Mouse (Mus musculus): ENCODE measurements around the gene Nit1. TPM values are rescaled to one million over a fixed set of nuclear protein-coding genes. Genes with fewer than 3 reads are reported as not detected.
"Not testable (repeated sequence)": the region's sequence is repeated elsewhere in the genome, so short reads cannot be mapped to it uniquely, and the experiment has no call there.

Gene Nit1
- polyA plus RNA-seq, 1 experiment, result not detected

DNA sequence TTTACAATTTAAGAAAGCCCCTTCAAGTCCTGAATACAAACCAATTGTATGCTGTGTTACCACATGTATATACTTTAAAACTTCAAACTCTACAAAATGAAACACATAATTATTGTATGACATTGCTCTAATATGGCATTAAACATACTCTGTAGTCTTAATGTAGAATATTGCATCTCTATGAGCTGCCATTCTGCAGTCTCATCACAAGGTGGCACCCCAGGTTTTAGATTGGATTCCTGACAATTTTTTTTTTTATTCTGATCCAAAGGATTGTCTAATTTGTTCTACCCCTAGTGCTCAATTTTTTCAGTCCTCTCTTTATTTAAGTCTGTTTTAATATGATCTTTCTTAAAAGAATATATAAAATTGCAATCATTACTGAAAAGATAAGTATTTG is 24.0 kb downstream of the Nit1 start:
- Histone ChIP-seq H3K27ac (ENCODE audit: insufficient read depth, low read depth, low read length) (no peak overlapping the region), H3K4me1 (ENCODE audit: control insufficient read depth, insufficient read depth, low read length) (no peaks in the 10 kb centered on the region), H3K4me3 (ENCODE audit: insufficient read depth, low read depth, low read length) (no peak overlapping the region)
- TF ChIP-seq CTCF (IDR thresholded peaks at IDR 0.05; ENCODE audit: insufficient read depth, low read depth, low read length), result no peak
- no peak for TF ChIP-seq POLR2A (IDR thresholded peaks at IDR 0.05; ENCODE audit: insufficient read depth, low read depth, low read length)

DNA sequence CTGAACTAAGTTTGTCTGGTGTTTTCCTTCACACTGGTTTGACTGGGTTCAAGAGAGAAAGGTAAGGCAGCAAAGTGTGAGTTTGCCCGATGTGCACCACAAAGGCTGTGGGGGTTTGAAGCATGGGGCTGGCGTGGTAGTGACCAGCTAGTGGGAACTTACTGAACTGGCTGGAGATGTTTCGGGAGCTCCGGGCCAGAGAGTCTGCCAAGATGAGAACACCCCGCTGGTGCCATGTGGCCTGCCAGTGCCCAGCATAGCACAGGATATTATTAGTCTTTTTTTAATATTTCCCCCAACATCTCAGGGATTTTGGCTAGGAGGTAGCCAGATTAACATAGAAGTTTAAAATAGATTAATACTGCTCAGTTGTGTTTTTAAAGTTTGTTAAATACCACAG is 25.3 kb downstream of the Nit1 start:
- 21% methylated on average over 5 of the region's 5 CpGs for WGBS
- Histone ChIP-seq H3K4me3 (ENCODE audit: insufficient read depth, low read depth, low read length) (no peak overlapping the region), H3K27ac (ENCODE audit: insufficient read depth, low read depth, low read length) (no peak overlapping the region), H3K4me1 (ENCODE audit: control insufficient read depth, insufficient read depth, low read length) (no peaks in the 10 kb centered on the region)
- TF ChIP-seq POLR2A (IDR thresholded peaks at IDR 0.05; ENCODE audit: insufficient read depth, low read depth, low read length), result no peak
- TF ChIP-seq CTCF (IDR thresholded peaks at IDR 0.05; ENCODE audit: insufficient read depth, low read depth, low read length), result no peak

DNA sequence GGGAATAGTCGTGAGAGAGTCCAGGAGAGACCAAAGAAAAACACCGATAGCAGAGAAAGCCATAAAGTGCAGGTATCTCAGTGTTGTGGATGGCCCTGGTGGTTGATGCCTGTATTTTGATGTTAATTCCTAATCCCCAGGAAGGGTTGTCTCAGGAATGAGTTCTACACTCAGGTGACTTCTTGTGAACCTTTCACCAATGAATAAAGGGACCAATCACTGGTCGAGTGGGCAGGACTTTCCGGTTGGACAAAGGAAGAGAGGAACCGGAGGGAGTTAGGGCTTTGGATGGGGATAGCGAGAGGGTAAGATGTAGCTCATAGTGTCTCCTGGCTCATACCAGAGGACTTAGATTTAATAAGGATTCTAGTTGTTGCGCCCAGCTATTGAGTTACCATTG is 25.7 kb downstream of the Nit1 start:
- Histone ChIP-seq H3K4me3 (ENCODE audit: insufficient read depth, low read depth, low read length) (no peak overlapping the region), H3K4me1 (ENCODE audit: control insufficient read depth, insufficient read depth, low read length) (no peaks in the 10 kb centered on the region), H3K27ac (ENCODE audit: insufficient read depth, low read depth, low read length) (no peak overlapping the region)
- no peak for TF ChIP-seq POLR2A (IDR thresholded peaks at IDR 0.05; ENCODE audit: insufficient read depth, low read depth, low read length)
- no peak for TF ChIP-seq CTCF (IDR thresholded peaks at IDR 0.05; ENCODE audit: insufficient read depth, low read depth, low read length)
- WGBS, result 20% methylated on average over 7 of the region's 7 CpGs

DNA sequence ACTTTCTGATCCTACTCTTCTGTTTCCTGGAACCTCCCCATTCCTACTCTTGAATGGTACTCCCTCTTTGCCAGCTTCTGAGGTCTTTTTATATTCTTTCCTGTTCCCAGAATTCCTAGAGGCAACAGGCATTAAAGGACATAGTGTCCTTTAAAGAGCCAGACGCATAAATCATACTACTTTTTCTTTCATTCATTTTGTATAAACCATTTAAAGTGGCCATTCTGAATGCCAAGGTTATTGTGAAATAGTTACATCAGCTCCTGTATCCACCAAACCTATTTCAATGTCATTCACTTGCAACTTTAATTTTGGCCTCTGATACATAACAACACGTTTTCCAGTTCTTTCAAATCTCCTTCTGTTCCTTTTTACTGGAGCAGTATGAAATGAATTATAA is 36.1 kb downstream of the Nit1 start:
- Histone ChIP-seq H3K4me1 (ENCODE audit: control insufficient read depth, insufficient read depth, low read length) (no peaks in the 10 kb centered on the region), H3K4me3 (ENCODE audit: insufficient read depth, low read depth, low read length) (no peak overlapping the region), H3K27ac (ENCODE audit: insufficient read depth, low read depth, low read length) (no peak overlapping the region)
- 45% methylated on average over 2 of the region's 2 CpGs for WGBS
- no peak for TF ChIP-seq CTCF (IDR thresholded peaks at IDR 0.05; ENCODE audit: insufficient read depth, low read depth, low read length)
- no peak for TF ChIP-seq POLR2A (IDR thresholded peaks at IDR 0.05; ENCODE audit: insufficient read depth, low read depth, low read length)

DNA sequence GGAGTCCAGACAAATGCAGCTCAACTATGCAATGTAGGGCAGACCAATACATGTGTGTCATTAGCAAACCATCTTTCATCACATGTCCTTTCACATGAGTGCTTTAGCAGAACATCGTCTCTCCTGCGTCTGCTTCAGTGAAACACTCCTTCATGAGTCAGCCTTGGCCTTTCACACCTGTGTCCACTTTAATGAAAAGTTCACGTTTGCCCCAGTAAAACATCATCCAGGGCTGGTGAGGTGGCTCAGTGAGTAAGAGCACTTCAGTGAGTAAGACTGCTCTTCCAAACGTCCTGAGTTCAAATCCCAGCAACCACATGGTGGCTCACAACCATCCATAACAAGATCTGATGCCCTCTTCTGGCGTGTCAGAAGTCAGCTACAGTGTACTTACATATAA is 39.3 kb downstream of the Nit1 start:
- not testable (repeated sequence) for H3K4me1 ChIP-seq (ENCODE audit: control insufficient read depth, insufficient read depth, low read length); H3K4me3 ChIP-seq (ENCODE audit: insufficient read depth, low read depth, low read length); H3K27ac ChIP-seq (ENCODE audit: insufficient read depth, low read depth, low read length)
- 66% methylated on average over 5 of the region's 5 CpGs for WGBS

DNA sequence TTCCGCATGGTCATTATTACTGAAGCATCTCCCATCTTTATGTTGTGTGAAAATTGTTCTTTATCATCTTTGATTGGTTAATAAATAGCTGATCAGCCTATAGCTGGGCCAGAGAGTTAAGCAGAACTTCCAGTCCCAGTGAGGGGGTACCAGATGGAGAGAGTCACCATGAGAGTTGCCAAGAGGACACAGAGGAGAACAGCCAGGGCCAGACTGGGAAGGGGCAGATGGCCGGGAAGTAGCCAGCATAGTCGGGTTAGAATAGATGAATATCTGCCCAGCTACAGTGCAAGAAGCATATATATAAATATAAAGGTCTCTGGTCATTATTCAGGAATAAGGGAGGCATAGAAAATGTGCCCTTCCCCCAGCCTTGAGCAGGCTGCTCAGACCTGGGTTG is 47.2 kb downstream of the Nit1 start:
- no peak overlapping the region for H3K4me3 ChIP-seq (ENCODE audit: insufficient read depth, low read depth, low read length)
- WGBS, result 72% methylated on average over 3 of the region's 3 CpGs
- H3K4me1 ChIP-seq (ENCODE audit: control insufficient read depth, insufficient read depth, low read length), result no peaks in the 10 kb centered on the region
- TF ChIP-seq POLR2A (IDR thresholded peaks at IDR 0.05; ENCODE audit: insufficient read depth, low read depth, low read length), result no peak
- TF ChIP-seq CTCF (IDR thresholded peaks at IDR 0.05; ENCODE audit: insufficient read depth, low read depth, low read length), result no peak
- H3K27ac ChIP-seq (ENCODE audit: insufficient read depth, low read depth, low read length), result no peak overlapping the region

DNA sequence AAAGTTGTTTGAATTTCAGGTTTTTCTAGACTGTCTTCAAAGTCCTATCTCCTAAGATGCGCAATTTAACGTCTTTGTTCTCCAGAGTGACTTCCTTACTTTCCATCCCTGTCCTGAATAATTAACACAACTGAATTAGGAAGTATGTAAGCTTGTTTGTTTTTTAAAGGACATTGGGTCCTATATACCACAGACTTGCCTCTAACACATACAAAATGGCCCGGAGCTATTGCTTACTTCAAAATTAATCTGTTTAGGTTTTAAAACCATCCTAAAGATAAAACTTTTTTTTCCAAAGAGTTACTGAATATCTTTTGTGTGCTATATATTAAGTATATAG is 50.4 kb downstream of the Nit1 start:
- Histone ChIP-seq H3K27ac (ENCODE audit: insufficient read depth, low read depth, low read length) (peak overlapping the region; percentile 99), H3K4me1 (ENCODE audit: control insufficient read depth, insufficient read depth, low read length) (no peaks in the 10 kb centered on the region), H3K4me3 (ENCODE audit: insufficient read depth, low read depth, low read length) (peak overlapping the region; percentile 75)
- 16% methylated on average over 3 of the region's 3 CpGs for WGBS
- TF ChIP-seq CTCF (IDR thresholded peaks at IDR 0.05; ENCODE audit: insufficient read depth, low read depth, low read length), result no peak
- no peak for TF ChIP-seq POLR2A (IDR thresholded peaks at IDR 0.05; ENCODE audit: insufficient read depth, low read depth, low read length)

DNA sequence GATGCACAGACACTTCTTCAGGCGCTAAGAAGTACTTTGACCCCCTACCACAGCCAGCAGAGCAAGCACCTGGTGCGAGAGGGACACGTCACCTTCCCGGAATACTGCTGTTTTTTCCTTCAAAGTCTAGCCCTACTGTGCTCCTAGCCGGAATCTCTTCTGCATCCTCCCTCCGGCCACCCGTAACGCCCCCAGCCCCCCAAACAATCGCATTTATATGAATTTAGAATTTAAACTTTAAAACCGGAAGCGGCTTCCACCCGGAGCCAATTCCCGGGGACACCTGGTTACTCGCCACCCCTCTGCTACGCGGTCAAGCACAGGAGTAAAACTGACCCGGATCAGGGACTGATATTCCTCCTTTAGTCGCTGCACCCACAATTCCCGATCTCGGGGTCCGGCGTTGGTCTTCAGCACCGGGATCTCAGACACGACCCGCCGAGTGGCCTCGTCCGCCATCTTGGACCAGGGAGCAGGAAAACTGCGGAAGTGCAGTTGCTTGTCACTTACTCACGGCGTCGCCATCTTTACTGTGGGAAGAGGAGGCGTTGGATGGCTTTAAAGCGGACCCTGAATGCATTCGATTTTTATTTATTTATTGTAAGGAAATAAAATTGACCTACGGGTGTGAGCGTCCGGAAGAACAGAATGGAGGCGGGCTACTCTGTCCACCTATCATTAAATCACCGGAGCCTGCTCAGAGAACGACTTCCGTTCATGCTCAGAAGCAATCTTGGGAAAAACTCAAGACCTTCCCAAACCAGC is 51.0 kb downstream of the Nit1 start, which contains the start of gene Ufc1:
TSS of gene Ufc1 (minus strand) at position 727 of the 765 bp plus-strand sequence.
- TF ChIP-seq CTCF (IDR thresholded peaks at IDR 0.05; ENCODE audit: insufficient read depth, low read depth, low read length) (no peak), POLR2A (IDR thresholded peaks at IDR 0.05; ENCODE audit: insufficient read depth, low read depth, low read length) (peak; percentile 33; the same call in 1 of the 2 replicates)
- no peaks in the 10 kb centered on the region for H3K4me1 ChIP-seq (ENCODE audit: control insufficient read depth, insufficient read depth, low read length)
- WGBS, result under 1% methylated on average over 42 of the region's 42 CpGs
- H3K27ac ChIP-seq (ENCODE audit: insufficient read depth, low read depth, low read length), result peak within 1 kb of the TSS; percentile 99
- peak within 1 kb of the TSS; percentile 75 for H3K4me3 ChIP-seq (ENCODE audit: insufficient read depth, low read depth, low read length)

DNA sequence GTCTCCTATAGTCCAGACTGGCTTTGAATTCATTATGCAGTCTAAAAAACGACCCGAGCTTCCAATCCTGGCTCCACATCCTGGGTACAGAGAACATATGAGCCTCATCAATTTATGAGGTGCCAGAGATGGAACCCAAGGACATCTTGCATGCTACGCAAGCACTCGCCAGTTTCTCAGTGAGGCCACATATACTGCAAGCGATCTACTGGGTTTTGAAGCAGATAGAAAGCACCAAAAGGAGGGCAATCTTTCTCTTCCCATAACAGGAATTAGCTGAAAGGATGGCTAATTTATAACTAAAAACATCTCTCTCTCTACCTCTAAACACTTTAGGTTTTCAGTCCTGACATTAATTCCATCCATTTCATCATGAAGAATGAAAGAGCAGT is 51.5 kb downstream of the Nit1 start:
- WGBS, result 21% methylated on average over 5 of the region's 5 CpGs
- H3K4me3 ChIP-seq (ENCODE audit: insufficient read depth, low read depth, low read length), result peak overlapping the region; percentile 75
- TF ChIP-seq CTCF (IDR thresholded peaks at IDR 0.05; ENCODE audit: insufficient read depth, low read depth, low read length) (no peak), POLR2A (IDR thresholded peaks at IDR 0.05; ENCODE audit: insufficient read depth, low read depth, low read length) (no peak)
- peak overlapping the region; percentile 99 for H3K27ac ChIP-seq (ENCODE audit: insufficient read depth, low read depth, low read length)
- no peaks in the 10 kb centered on the region for H3K4me1 ChIP-seq (ENCODE audit: control insufficient read depth, insufficient read depth, low read length)

DNA sequence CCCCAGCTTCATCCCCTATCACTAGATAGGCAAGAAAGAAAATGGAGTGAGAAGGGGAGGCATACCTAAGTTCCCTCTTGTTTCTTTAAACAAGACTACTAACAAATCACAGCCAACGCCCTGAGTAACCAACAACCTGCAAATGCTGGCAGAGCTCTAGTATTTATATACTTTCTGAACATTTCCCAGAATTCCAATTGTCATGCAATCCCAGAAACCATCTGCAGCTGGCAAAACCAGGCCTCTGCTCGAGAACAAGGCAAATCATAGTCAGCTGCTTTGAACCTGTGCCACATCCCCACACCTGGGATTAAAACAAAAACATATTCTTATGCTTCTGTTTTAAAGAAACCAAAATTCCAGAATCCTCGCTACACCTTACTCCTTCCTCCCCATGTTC is 52.1 kb downstream of the Nit1 start:
- Histone ChIP-seq H3K4me3 (ENCODE audit: insufficient read depth, low read depth, low read length) (no peak overlapping the region), H3K27ac (ENCODE audit: insufficient read depth, low read depth, low read length) (no peak overlapping the region), H3K4me1 (ENCODE audit: control insufficient read depth, insufficient read depth, low read length) (no peaks in the 10 kb centered on the region)
- 63% methylated on average over 3 of the region's 3 CpGs for WGBS
- no peak for TF ChIP-seq POLR2A (IDR thresholded peaks at IDR 0.05; ENCODE audit: insufficient read depth, low read depth, low read length)
- no peak for TF ChIP-seq CTCF (IDR thresholded peaks at IDR 0.05; ENCODE audit: insufficient read depth, low read depth, low read length)

Data from olfactory bulb, adult 2 months (tissue).